Mouse (Mus musculus): ENCODE measurements around the gene Amd2.

Amd2 gene

GRCm38 (mm10) chr10:35711792-35712191, at the start of gene Amd2:
Amd2 (minus strand) TSS chr10:35711892.
- DNase-seq (ENCODE audit: low read depth), result no peak

GRCm38 (mm10) chr10:35761280-35761679, 49.6 kb upstream of the Amd2 start:
- DNase-seq (ENCODE audit: low read depth), result no peak

- no peak for DNase-seq (ENCODE audit: low read depth)
Measured at GRCm38 (mm10) chr10:35737639-35738038, 25.9 kb upstream of the Amd2 start.

- no peak for DNase-seq (ENCODE audit: low read depth)
Measured at GRCm38 (mm10) chr10:35714266-35714665, 2.6 kb upstream of the Amd2 start.

Measured in NIH3T3 (cell line).